Mouse (Mus musculus): ENCODE data around the gene Myo1f.

DNA sequence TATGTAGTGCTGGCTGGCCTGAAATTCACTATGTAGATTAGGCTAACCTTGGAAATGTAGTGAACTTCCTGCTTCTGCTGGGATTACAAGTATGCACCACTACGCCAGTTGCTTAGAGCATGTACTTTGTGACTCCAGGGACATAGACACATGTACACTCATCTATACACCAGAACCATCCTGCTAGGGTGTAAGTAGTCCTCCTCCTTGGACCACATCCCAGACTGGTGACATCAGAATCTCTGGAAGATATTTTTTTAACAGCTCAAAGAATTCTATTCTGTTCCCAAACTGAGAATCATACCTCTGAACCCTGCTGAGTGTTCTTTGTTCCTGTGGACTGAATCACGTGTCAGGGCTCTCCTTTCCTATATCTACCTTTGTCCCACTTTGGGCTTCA lies 81.5 kb downstream of the Myo1f start:
- TF ChIP-seq POLR2A (IDR thresholded peaks at IDR 0.05; ENCODE audit: borderline replicate concordance, extremely low read depth, low read depth, low read length) (no peak), CTCF (IDR thresholded peaks at IDR 0.05; ENCODE audit: insufficient read depth, low read length) (no peak)
